Mouse (Mus musculus) brain, embryonic 14.5 days (tissue): ENCODE results near the gene Sarm1.
A peak's percentile ranks its signal among the peaks of the same experiment; 100 is the strongest.

Experiments
- CTCF ChIP-seq: fragments of 200-500 bp; IDR thresholded peaks from 2 replicates; pipeline ENCODE4 v1.5.1; 2012; ENCODE audit warnings: inconsistent platforms, mild to moderate bottlenecking, moderate library complexity, borderline replicate concordance; ENCODE audit not compliant: insufficient read depth, insufficient read length; ENCODE audit errors: extremely low read depth
- POLR2A ChIP-seq: fragments of 200-500 bp; IDR thresholded peaks from 2 replicates; pipeline ENCODE4 v1.6.1; 2012; ENCODE audit warnings: mild to moderate bottlenecking, inconsistent platforms, borderline replicate concordance; ENCODE audit not compliant: poor library complexity, insufficient read depth, insufficient read length, severe bottlenecking; ENCODE audit errors: extremely low read depth

DNA sequence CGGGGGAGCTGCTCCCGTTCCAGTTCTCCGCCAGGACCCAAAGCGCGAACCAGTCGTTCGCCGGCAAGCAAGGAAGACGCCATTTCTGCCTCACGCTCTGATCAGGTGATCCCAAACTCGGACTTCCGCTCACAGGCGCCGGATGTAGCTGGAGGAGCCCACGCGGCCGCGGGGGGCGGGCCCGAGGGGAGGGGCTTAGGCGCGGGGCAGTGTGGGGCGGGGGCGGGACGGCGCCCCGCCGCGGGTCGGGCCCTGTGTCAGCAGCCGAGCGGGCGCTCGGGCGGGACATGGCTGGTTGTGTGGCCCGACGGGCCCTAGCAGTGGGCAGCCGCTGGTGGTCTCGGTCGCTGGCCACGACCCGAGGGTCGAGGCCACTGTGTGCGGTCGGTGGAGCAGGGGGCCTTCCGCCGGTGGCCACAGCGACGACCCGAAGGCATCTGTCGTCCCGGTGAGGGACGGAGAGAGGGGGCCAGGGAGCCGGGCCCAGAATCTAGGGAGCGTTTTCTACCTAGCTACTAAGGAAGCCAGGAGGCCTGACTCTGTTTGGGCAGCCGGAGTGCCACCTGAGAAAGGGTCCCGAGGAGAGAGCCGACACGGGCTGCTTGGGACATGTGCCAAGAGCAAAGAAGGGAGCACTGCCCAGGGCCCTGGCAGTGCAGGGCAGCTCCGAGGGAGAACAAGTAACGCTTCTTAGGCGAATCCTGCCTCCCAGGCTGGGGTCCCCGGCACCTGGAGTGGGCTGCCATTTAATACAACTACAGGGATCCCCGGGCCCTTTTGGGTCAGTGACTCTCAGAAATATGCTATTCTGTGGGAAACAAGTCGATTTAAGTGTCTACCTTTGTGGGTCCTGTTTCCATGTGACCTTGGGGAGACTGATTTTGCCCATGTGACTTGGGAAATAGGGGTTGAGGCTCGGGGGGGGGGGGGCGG lies 14.7 kb upstream of the Sarm1 start, which contains the start of the genes Tmem199 and Poldip2:
- TF ChIP-seq CTCF (no peak), POLR2A (peak; percentile 100)
